Mouse (Mus musculus): ENCODE measurements around the gene Jmjd6.
"Not testable (repeated sequence)": the region's sequence is repeated elsewhere in the genome, so short reads cannot be mapped to it uniquely, and the experiment has no call there.

Gene Jmjd6

GRCm38 (mm10) chr11:116851576-116852290 lies 8.5 kb upstream of the Jmjd6 start:
- peak; percentile 30 to 37 for DNase-seq (ENCODE audit: low spot score in 2 of 2)

GRCm38 (mm10) chr11:116850833-116851477 lies 7.7 kb upstream of the Jmjd6 start:
- DNase-seq (ENCODE audit: low spot score in 2 of 2): no peak

- DNase-seq (ENCODE audit: low spot score in 2 of 2): no peak
Observed at GRCm38 (mm10) chr11:116850085-116850484, 6.8 kb upstream of the Jmjd6 start.

- no peak for DNase-seq (ENCODE audit: low spot score in 2 of 2)
Observed at GRCm38 (mm10) chr11:116849587-116849986, 6.3 kb upstream of the Jmjd6 start.

GRCm38 (mm10) chr11:116848877-116849178 lies 5.6 kb upstream of the Jmjd6 start:
- not testable (repeated sequence) for DNase-seq (ENCODE audit: low spot score in 2 of 2)

GRCm38 (mm10) chr11:116848086-116848876 lies 5.0 kb upstream of the Jmjd6 start:
- no peak for DNase-seq (ENCODE audit: low spot score in 2 of 2)

- DNase-seq (ENCODE audit: low spot score in 2 of 2): no peak
Observed at GRCm38 (mm10) chr11:116847187-116848085, 4.2 kb upstream of the Jmjd6 start.

GRCm38 (mm10) chr11:116846593-116847181 lies 3.4 kb upstream of the Jmjd6 start:
- no peak for DNase-seq (ENCODE audit: low spot score in 2 of 2)

- DNase-seq (ENCODE audit: low spot score in 2 of 2): peak; percentile 64 to 66
Observed at GRCm38 (mm10) chr11:116842531-116843260, 553 bp downstream of the Jmjd6 start.

GRCm38 (mm10) chr11:116840748-116841147 lies 2.5 kb downstream of the Jmjd6 start:
- no peak for DNase-seq (ENCODE audit: low spot score in 2 of 2)

- no peak for DNase-seq (ENCODE audit: low spot score in 2 of 2)
Observed at GRCm38 (mm10) chr11:116839601-116840000, 3.6 kb downstream of the Jmjd6 start.

GRCm38 (mm10) chr11:116838936-116839335 lies 4.3 kb downstream of the Jmjd6 start:
- no peak for DNase-seq (ENCODE audit: low spot score in 2 of 2)

- no peak for DNase-seq (ENCODE audit: low spot score in 2 of 2)
Observed at GRCm38 (mm10) chr11:116837441-116837840, 5.8 kb downstream of the Jmjd6 start.

GRCm38 (mm10) chr11:116836283-116836682 lies 7.0 kb downstream of the Jmjd6 start:
- DNase-seq (ENCODE audit: low spot score in 2 of 2): no peak

GRCm38 (mm10) chr11:116834954-116835353 lies 8.3 kb downstream of the Jmjd6 start:
- no peak for DNase-seq (ENCODE audit: low spot score in 2 of 2)

- no peak for DNase-seq (ENCODE audit: low spot score in 2 of 2)
Observed at GRCm38 (mm10) chr11:116832172-116832685, 11.0 kb downstream of the Jmjd6 start.

- peak; percentile 46 for DNase-seq (ENCODE audit: low spot score in 2 of 2)
Observed at GRCm38 (mm10) chr11:116827534-116828165, 15.6 kb downstream of the Jmjd6 start, which contains the start of gene Mxra7. Gene Mxra7 (minus strand): TSS chr11:116828046.

- no peak for DNase-seq (ENCODE audit: low spot score in 2 of 2)
Observed at GRCm38 (mm10) chr11:116826550-116827504, 16.4 kb downstream of the Jmjd6 start.

- no peak for DNase-seq (ENCODE audit: low spot score in 2 of 2)
Observed at GRCm38 (mm10) chr11:116825230-116825629, 18.0 kb downstream of the Jmjd6 start.
